Mouse (Mus musculus) forebrain, embryonic 15.5 days (tissue): Measurements from ENCODE around the gene Osbpl3. TPM values are rescaled to one million over a fixed set of nuclear protein-coding genes. Genes with fewer than 3 reads are reported as not detected.
A peak's percentile ranks its signal among the peaks of the same experiment; 100 is the strongest.

Source experiments
- ATAC-seq: fragments of 200-750 bp; cut with Nextera tagmentation; replicated peaks from 2 replicates; pipeline ENCODE4 v1.8.0; 2017; ENCODE audit warnings: mild to moderate bottlenecking, moderate TSS enrichment, moderate library complexity
- H3K27ac ChIP-seq: fragments of 300-500 bp; sonication (generic); replicated peaks from 2 replicates; pipeline ENCODE4 v1.5.1; 2015; ENCODE audit warnings: mild to moderate bottlenecking, inconsistent platforms
- H3K27me3 ChIP-seq: fragments of 300-500 bp; sonication (generic); 2 replicates; pipeline ENCODE4 v1.6.1; 2015; ENCODE audit warnings: inconsistent platforms
- H3K36me3 ChIP-seq: fragments of 300-500 bp; sonication (generic); 2 replicates; pipeline ENCODE4 v1.6.1; 2015; ENCODE audit warnings: mild to moderate bottlenecking, inconsistent platforms
- H3K4me1 ChIP-seq: fragments of 300-500 bp; sonication (generic); 2 replicates; pipeline ENCODE4 v1.6.1; 2015; ENCODE audit warnings: inconsistent platforms
- H3K4me2 ChIP-seq: fragments of 300-500 bp; sonication (generic); replicated peaks from 2 replicates; pipeline ENCODE4 v1.6.1; 2015; ENCODE audit warnings: mild to moderate bottlenecking, inconsistent platforms
- H3K4me3 ChIP-seq: fragments of 300-500 bp; sonication (generic); 2 replicates; pipeline ENCODE4 v1.5.1; 2015; ENCODE audit warnings: mild to moderate bottlenecking, inconsistent platforms
- H3K9ac ChIP-seq: fragments of 300-500 bp; sonication (generic); replicated peaks from 2 replicates; pipeline ENCODE4 v1.6.1; 2015; ENCODE audit warnings: mild to moderate bottlenecking, inconsistent platforms
- H3K9me3 ChIP-seq: fragments of 300-500 bp; sonication (generic); 2 replicates; pipeline ENCODE4 v1.6.1; 2016; ENCODE audit warnings: inconsistent platforms
- WGBS: fragments of 180-500 bp; shearing (Covaris S2); methylation state at CpG from one replicate; pipeline ENCODE4 v1.1.7; 2015; ENCODE audit warnings: mixed read lengths; 5-methylcytosine and 5-hydroxymethylcytosine counted together
- polyA plus RNA-seq: library from polyadenylated mRNA; unstranded; fragments of >200 nt; fragmentation: Nextera tagmentation; extraction: Ambion mirVana; gene quantifications from 2 replicates; pipeline ENCODE4 v1.2.1, GENCODE M21; 2015

Osbpl3 gene
- polyA plus RNA-seq, 1 experiment from 2014 or later, result 5.0 TPM

DNA sequence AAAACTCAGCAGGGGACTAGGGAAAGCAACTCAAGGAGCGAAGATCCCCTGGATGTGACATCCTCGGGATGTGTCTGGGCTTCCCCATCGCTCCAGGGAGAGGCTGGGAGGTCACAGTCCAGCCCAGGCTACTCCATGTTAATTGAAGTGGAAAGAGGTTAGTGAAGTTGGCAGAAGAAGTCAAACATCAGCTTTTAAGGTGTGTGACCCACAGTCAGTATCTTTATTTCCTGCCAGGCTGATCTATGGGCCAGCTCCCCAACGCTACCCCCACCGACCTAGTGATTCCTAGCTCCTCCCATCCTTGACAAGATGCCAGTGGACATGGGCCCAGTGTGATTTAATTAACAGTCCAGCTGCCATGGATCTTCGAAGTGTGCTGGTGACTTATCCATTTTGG, 122.7 kb downstream of the Osbpl3 start:
- H3K36me3 ChIP-seq, result no peaks in the 10 kb centered on the region
- no peaks in the 10 kb centered on the region for H3K9me3 ChIP-seq
- no peaks in the 10 kb centered on the region for H3K27me3 ChIP-seq
- WGBS, result 74% methylated on average over 6 of the region's 6 CpGs
- no peak overlapping the region for H3K4me2 ChIP-seq
- ATAC-seq, result no peak
- no peaks in the 10 kb centered on the region for H3K4me1 ChIP-seq
- H3K4me3 ChIP-seq, result no peak overlapping the region
- no peak overlapping the region for H3K27ac ChIP-seq
- H3K9ac ChIP-seq, result no peak overlapping the region

DNA sequence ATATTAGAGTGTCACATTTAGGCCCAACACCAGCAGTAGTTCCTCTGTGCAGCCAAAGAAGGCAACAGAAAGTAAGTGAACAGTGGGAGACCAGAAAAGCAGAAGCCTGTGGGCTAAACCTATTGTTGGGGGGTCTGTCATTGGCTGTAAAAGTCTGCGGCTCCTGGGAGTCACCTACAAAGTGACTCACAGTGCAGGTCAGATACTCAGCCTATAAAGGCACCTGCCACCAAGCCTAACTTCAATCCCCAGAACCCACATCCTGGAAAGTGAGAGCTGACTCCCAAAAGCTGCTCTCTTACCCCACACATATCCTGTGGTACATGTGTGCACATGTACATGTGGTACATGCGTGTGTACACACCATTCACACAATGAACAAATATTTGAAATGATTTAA, 124.5 kb downstream of the Osbpl3 start:
- Histone ChIP-seq H3K4me2 (no peak overlapping the region), H3K4me3 (no peak overlapping the region), H3K36me3 (no peaks in the 10 kb centered on the region), H3K27me3 (no peaks in the 10 kb centered on the region), H3K4me1 (no peaks in the 10 kb centered on the region), H3K9ac (no peak overlapping the region), H3K9me3 (no peaks in the 10 kb centered on the region), H3K27ac (no peak overlapping the region)
- ATAC-seq, result no peak
- 91% methylated on average over 2 of the region's 2 CpGs for WGBS

DNA sequence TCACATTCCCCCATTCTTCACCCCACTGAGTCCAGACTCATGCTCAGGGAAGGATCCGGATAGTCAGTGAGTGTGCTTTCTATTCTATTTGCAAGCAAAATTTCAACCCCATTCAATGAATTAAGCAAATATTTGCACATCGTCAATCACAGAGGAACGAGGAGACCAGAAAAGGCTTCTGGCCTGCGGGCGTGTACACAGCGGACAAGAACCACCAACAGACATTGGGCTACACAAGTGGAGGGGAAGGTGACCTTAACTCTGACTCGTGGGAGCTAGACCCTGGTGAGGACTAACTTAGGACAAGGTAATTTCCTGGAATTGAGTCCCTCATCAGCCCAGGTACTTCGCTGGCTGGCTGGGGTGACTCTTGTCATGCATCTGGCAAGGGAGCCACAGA, 126.6 kb downstream of the Osbpl3 start:
- H3K36me3 ChIP-seq, result no peaks in the 10 kb centered on the region
- no peaks in the 10 kb centered on the region for H3K4me1 ChIP-seq
- H3K9me3 ChIP-seq, result no peaks in the 10 kb centered on the region
- no peak overlapping the region for H3K4me2 ChIP-seq
- H3K9ac ChIP-seq, result no peak overlapping the region
- no peak overlapping the region for H3K4me3 ChIP-seq
- no peak for ATAC-seq
- WGBS, result 82% methylated on average over 8 of the region's 8 CpGs
- H3K27ac ChIP-seq, result no peak overlapping the region
- no peaks in the 10 kb centered on the region for H3K27me3 ChIP-seq

DNA sequence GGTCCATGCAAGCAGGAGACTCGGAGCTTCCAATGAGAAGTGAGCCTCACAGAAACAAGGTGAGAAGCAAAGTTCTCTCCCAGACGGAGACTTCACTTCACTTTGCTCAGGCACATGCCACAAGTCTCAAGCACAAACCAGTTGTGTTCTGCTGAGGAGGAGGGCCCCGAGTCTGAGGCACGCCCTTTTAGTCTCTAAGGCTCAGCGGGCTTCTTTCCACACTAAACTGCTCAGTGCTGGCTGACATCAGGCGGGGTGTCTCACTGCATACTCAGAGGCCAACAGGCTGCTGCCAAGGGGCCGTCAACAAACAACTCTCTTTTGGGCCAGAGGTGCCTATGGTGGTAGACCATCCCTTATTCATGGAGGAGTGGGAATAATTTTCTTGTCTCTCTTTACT, 127.1 kb downstream of the Osbpl3 start:
- 41% methylated on average over 7 of the region's 7 CpGs for WGBS
- no peaks in the 10 kb centered on the region for H3K4me1 ChIP-seq
- no peak for ATAC-seq

DNA sequence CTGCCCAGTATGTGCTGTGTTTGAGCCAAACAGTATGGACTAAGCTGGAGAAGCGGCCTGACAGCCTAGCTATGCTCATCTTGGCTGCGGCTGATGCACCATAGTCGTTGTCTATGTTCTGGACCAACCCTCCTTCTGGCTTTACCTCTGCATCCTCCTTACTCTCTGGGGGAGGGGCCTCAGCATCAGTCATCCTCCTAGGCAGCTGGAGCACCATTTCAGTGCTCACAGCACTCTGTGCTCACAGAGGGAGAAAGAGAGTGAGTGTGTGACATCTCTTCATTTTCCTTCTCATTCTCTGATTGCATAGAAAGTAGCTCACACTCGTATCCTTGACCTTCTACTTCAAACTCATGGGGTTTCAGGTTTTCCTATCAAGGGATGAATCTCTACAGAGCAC, 129.8 kb downstream of the Osbpl3 start:
- no peak for ATAC-seq
- Histone ChIP-seq H3K27ac (no peak overlapping the region), H3K4me3 (no peak overlapping the region), H3K27me3 (no peaks in the 10 kb centered on the region), H3K9ac (no peak overlapping the region), H3K4me1 (no peaks in the 10 kb centered on the region), H3K9me3 (no peaks in the 10 kb centered on the region), H3K4me2 (no peak overlapping the region), H3K36me3 (no peaks in the 10 kb centered on the region)
- 80% methylated on average over 4 of the region's 4 CpGs for WGBS

More for the DNA sequence above, 127.1 kb downstream of the Osbpl3 start:
- H3K27ac ChIP-seq, result no peak overlapping the region
- H3K27me3 ChIP-seq, result no peaks in the 10 kb centered on the region
- no peak overlapping the region for H3K4me3 ChIP-seq
- no peaks in the 10 kb centered on the region for H3K36me3 ChIP-seq
- H3K9me3 ChIP-seq, result no peaks in the 10 kb centered on the region
- no peak overlapping the region for H3K9ac ChIP-seq
- no peak overlapping the region for H3K4me2 ChIP-seq

DNA sequence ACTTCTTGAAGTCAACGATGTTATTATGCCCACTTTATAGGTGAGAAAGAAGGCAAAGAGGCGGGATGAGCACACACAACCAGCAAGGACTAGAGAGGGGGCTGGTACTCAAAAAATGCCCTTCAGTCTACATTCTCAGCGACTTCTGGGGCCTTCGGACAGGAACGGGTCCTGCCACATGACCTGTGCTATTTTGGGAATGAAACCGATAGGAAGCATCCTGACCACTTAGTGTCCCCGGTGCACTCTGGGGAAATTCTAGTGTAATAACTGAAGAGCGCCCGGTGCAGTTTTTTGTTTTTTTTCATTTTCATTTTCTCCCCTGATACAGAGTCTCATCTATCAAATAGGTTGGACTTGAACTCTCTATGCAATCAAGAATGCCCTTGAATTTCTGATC, 130.5 kb downstream of the Osbpl3 start:
- WGBS, result 88% methylated on average over 9 of the region's 9 CpGs
- Histone ChIP-seq H3K9me3 (no peaks in the 10 kb centered on the region), H3K27me3 (no peaks in the 10 kb centered on the region), H3K27ac (no peak overlapping the region), H3K4me2 (no peak overlapping the region), H3K4me1 (no peaks in the 10 kb centered on the region), H3K36me3 (no peaks in the 10 kb centered on the region), H3K4me3 (no peak overlapping the region), H3K9ac (no peak overlapping the region)
- no peak for ATAC-seq

DNA sequence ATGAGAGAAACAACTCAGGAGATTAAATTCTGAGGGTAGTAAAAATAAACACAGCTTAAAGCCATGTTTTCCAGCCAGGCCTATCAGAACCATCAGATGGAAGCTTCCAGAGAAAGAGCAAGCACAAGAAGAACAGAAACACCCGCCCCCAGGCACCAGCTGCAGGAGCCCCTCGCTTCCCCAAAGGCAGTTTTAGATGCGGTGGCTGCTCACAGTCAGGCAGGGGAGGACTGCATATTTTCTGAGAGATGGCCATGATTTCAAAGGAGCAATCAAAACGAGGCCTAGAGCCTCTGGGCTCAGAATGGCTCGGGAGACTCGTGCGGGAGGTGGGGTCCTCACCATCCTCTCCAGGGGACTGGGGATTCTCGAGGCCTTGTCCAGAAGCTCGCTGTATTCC, 133.4 kb downstream of the Osbpl3 start:
- no peak for ATAC-seq
- Histone ChIP-seq H3K4me2 (no peak overlapping the region), H3K27ac (0 out of 2 replicates have a peak overlapping the region, but pooled peaks have one; percentile 6), H3K9ac (no peak overlapping the region), H3K27me3 (no peaks in the 10 kb centered on the region), H3K4me1 (peaks cover 6% of the 10 kb centered on the region), H3K9me3 (no peaks in the 10 kb centered on the region), H3K36me3 (no peaks in the 10 kb centered on the region), H3K4me3 (no peak overlapping the region)
- WGBS, result 68% methylated on average over 9 of the region's 9 CpGs

DNA sequence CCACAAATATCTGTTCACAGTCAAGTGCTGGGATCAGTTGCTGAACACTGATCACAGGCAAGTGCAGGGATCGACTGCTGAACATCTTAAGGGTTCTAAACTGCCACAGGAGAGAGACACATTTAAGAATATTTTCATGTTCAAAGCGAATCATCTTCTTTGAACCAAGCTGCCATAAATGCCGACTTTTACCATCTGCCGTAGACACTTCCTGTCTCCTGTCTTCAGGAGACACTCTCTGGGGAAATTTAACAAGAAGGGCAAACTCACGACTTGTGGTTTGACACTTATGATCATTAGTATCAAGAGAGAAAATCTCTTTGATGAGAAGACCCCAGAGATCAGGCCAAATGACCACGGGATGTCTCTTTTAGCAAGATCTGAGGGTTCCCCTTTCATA, 134.3 kb downstream of the Osbpl3 start:
- H3K9me3 ChIP-seq, result no peaks in the 10 kb centered on the region
- 82% methylated on average over 6 of the region's 6 CpGs for WGBS
- no peak for ATAC-seq
- H3K4me2 ChIP-seq, result no peak overlapping the region
- peaks cover 6% of the 10 kb centered on the region for H3K4me1 ChIP-seq
- no peak overlapping the region for H3K9ac ChIP-seq
- no peak overlapping the region for H3K27ac ChIP-seq
- no peaks in the 10 kb centered on the region for H3K27me3 ChIP-seq
- H3K36me3 ChIP-seq, result no peaks in the 10 kb centered on the region
- no peak overlapping the region for H3K4me3 ChIP-seq

DNA sequence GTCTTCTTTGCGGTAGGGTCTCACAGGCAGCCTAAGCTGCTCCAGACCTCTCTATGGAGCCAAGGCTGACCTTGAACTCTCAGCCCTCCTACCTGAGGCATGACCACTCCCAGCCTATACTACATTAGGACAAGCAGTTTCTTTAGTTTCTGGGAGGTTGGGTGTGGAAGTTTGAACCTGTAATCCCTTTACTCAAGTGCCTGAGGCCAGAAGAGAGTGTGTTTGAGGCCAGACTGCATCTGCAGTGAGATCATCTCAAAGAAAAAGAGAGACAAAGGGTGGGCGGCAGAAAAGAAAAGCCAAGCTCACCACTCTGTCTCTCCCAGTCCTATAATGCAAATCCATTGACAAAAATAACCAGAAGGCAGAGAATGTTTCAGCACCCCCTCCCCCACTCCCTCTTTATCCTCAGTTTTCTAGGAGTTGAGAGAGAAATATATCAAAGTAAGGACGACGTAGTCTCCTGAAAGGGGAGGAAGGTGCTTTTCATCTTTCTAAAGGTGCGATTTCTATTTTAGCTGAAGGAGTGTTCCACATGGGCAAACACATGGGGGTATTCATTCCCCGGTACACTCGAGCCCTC, 137.3 kb downstream of the Osbpl3 start:
- 44% methylated on average over 7 of the region's 7 CpGs for WGBS
- 0 out of 2 replicates have a peak, but pooled peaks have one; percentile 8 for ATAC-seq
- Histone ChIP-seq H3K36me3 (no peaks in the 10 kb centered on the region), H3K27ac (0 out of 2 replicates have a peak overlapping the region, but pooled peaks have one; percentile 16), H3K9me3 (no peaks in the 10 kb centered on the region), H3K4me3 (no peak overlapping the region), H3K27me3 (no peaks in the 10 kb centered on the region), H3K4me1 (peaks cover 6% of the 10 kb centered on the region), H3K9ac (no peak overlapping the region), H3K4me2 (no peak overlapping the region)

DNA sequence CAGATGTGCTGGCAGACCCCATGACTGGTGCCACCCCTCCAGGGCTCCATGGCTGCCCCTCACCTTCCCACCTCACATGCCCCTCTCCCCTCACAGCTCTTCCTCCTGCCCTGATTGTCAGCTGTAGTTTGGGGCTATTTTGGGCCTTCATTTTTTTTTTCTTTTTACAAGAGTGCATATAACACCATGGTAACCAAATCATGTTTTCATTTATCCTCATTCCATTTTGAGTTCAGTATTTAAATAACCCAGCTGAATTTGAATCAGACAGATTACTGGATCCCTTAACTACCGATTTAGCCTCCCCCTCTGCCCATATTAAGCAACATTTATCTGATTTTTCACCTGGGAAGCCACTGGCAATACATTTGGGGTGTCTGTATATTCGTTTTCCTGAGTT, 137.9 kb downstream of the Osbpl3 start:
- H3K9me3 ChIP-seq, result no peaks in the 10 kb centered on the region
- H3K27me3 ChIP-seq, result no peaks in the 10 kb centered on the region
- H3K4me3 ChIP-seq, result no peak overlapping the region
- no peaks in the 10 kb centered on the region for H3K36me3 ChIP-seq
- H3K4me2 ChIP-seq, result no peak overlapping the region
- no peak for ATAC-seq
- H3K9ac ChIP-seq, result no peak overlapping the region
- 0 out of 2 replicates have a peak overlapping the region, but pooled peaks have one; percentile 16 for H3K27ac ChIP-seq
- 75% methylated on average over 2 of the region's 2 CpGs for WGBS
- H3K4me1 ChIP-seq, result peaks cover 6% of the 10 kb centered on the region

DNA sequence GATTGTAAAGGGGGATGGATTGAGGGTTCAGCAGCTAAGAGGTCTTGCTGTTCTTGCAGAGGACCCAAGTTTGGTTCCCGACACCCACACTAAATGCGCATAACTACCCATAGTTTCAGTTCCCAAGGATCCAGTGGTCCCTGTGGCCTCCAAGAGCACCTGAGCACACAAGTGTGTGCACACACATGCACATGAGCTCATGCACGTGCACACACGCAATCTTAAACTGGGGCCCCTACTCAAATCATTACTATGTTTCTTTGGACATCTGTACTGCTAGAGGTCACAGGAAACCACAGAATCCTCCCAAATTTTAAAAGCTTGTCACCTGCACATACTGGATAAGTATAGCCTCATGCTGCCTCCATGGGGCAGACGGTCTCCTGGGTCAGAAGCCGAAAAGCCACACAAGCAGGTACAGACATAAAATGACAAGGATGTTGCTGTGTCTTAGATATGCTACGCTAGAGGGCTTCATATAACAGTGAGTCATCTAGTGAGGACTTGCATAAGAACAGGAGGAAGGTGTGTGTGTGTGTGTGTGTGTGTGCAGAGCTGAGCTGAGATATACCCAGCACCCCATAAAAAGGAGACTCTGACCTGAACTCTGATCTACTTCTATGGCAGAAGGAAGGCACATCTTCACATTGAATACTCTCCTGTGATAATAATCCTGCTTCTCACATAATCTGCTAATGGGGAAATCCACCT, 139.1 kb downstream of the Osbpl3 start:
- Histone ChIP-seq H3K9me3 (no peaks in the 10 kb centered on the region), H3K36me3 (no peaks in the 10 kb centered on the region), H3K9ac (no peak overlapping the region), H3K4me1 (peaks cover 6% of the 10 kb centered on the region), H3K27ac (no peak overlapping the region), H3K4me2 (no peak overlapping the region), H3K4me3 (no peak overlapping the region), H3K27me3 (no peaks in the 10 kb centered on the region)
- 94% methylated on average over 7 of the region's 7 CpGs for WGBS
- no peak for ATAC-seq

DNA sequence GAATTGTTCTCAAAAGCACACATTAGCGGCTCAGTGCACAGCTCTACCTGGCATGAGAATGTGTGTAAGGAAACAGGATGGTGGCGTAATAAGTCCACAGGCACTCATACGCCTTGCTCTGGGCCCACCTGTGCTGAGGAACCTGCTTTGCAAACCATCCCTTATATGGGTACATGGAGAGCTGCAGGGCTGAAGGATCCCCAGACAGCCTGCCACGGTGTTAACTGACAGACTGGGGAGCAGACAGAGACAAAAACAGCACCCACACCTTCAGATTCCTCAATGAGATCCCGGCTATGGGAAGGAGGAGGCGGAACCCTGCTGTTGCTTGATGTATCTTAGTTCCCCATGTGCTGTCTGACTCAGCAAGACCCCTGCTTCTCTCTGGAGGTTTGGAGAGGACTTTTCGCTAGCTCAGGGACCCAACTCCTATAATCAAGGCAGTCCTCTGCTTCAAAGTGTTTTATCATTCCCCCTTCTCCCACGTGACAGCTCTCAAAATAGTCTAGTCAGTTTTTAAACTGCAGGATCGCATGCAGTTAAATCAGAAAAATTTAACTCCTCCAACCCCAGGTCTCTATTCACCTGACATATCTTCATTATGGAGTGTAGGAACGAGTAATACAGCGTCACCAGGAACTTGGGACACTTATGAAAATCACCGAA, 141.5 kb downstream of the Osbpl3 start:
- WGBS, result 72% methylated on average over 12 of the region's 12 CpGs
- Histone ChIP-seq H3K9me3 (no peaks in the 10 kb centered on the region), H3K4me2 (no peak overlapping the region), H3K4me1 (peaks cover 6% of the 10 kb centered on the region), H3K36me3 (no peaks in the 10 kb centered on the region), H3K4me3 (no peak overlapping the region), H3K9ac (no peak overlapping the region), H3K27me3 (no peaks in the 10 kb centered on the region), H3K27ac (no peak overlapping the region)
- ATAC-seq, result 0 out of 2 replicates have a peak, but pooled peaks have one; percentile 29
